Mouse (Mus musculus) E14TG2a.4 (cell line): Measurements from ENCODE around the gene Aes.

Experiments
- H3K27me3 ChIP-seq: 2 replicates; pipeline ENCODE4 v1.6.1; 2014; ENCODE audit warnings: low read length, control low read depth; ENCODE audit not compliant: insufficient read depth
- H3K36me3 ChIP-seq: 2 replicates; pipeline ENCODE4 v1.6.1; 2014; ENCODE audit warnings: low read length, control low read depth; ENCODE audit not compliant: insufficient read depth
- H3K4me1 ChIP-seq: replicated peaks from 2 replicates; pipeline ENCODE4 v1.6.1; 2014; ENCODE audit warnings: low read depth, low read length, control low read depth
- H3K4me3 ChIP-seq: replicated peaks from 2 replicates; pipeline ENCODE4 v1.5.1; 2014; ENCODE audit warnings: mild to moderate bottlenecking, low read length
- H3K9me3 ChIP-seq: 2 replicates; pipeline ENCODE4 v1.6.1; 2014; ENCODE audit warnings: low read length, control low read depth
- CTCF ChIP-seq: conservative IDR thresholded peaks from 2 replicates; pipeline ENCODE4 v1.5.1; 2014; ENCODE audit warnings: low read length
- NANOG ChIP-seq: IDR thresholded peaks from 2 replicates; pipeline ENCODE4 v1.6.1; 2014; ENCODE audit warnings: borderline replicate concordance, low read length, mixed read lengths
- POU5F1 ChIP-seq: IDR thresholded peaks from 2 replicates; pipeline ENCODE4 v1.6.1; 2014; ENCODE audit warnings: low read length, borderline replicate concordance

Aes gene

DNA sequence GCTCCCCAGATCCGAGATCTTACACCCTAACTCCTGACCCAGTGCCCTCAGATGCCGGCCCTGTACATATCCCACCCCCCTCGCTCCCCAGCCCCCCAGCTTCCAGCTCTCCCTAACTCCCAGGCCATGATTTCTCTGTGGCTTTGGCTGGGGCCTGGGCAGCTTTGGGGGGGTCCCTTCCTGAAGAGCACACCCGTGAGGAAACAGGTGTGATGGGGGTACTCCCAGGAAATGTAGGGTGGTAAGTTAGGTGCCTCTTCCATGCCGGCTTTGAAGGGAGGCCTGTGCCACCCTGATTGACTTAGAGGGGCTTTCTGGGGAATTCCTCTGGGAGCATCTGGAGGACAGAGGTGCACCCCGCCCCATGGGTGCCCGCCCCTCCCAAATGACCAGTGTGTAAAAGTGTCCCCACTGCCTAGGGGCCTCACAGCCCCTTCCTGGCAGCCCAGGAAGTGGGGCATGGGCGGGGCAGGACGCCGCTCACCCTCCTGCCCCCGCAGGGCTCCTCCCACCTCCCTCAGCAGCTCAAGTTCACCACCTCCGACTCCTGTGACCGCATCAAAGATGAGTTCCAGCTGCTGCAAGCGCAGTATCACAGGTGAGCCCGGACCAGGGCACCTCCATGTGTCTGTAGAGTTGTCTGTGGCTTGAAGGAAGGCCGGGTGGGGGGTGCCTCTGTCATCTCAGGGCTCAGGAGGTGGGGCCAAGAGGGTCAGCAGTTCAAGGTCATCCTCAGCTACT, 1.6 kb downstream of the Aes start:
- Histone ChIP-seq H3K4me3 (peak overlapping the region; percentile 87), H3K36me3 (peaks cover 39% of the 10 kb centered on the region), H3K4me1 (peaks cover 80% of the 10 kb centered on the region), H3K9me3 (no peaks in the 10 kb centered on the region), H3K27me3 (no peaks in the 10 kb centered on the region)
- TF ChIP-seq NANOG: no peak
- no peak for TF ChIP-seq POU5F1
- no peak for TF ChIP-seq CTCF

DNA sequence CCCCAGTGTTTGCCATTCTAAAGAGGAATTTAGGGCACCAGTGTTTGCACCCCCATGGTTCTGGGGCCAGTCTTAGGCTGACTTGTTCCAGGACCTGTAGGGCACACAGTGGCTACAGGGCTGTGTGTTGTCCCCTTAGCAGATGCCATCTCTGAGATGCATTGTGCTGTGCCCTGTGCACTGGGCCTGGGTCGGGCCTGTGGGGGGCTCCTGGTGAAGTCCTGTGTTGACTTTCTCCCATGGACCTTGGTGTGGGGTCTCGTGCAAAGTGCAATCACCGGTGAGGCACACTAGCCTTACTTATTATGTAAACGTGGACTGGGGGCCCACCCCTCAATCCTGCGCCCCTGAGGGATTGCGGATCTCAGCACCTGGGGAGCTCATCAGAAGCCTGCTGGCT, 3.1 kb downstream of the Aes start:
- Histone ChIP-seq H3K27me3 (peaks cover 9% of the 10 kb centered on the region), H3K9me3 (no peaks in the 10 kb centered on the region), H3K36me3 (peaks cover 55% of the 10 kb centered on the region), H3K4me1 (peaks cover 80% of the 10 kb centered on the region), H3K4me3 (peak overlapping the region; percentile 17; the same call in 1 of the 2 replicates)
- TF ChIP-seq NANOG: no peak
- TF ChIP-seq POU5F1: no peak
- no peak for TF ChIP-seq CTCF

DNA sequence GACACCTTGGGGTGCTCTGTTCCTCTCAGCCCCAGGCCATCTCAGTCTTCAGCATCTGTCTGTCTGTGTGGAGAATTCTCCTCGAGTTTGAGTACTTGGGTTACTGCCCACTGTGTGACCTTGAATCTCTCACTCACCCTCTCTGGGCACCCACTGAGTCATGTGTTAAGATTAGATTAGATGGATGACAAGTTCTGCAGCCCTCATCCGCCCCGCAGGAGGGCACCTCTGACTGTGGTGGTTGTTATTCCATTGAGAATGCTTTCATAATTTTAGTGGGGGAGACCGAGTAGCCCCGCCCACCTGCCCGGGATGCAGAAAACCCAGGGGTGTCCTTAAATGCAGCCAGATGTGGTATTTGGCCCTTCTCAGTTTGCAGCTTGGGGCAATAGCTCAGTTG, 4.2 kb downstream of the Aes start:
- Histone ChIP-seq H3K4me3 (peak overlapping the region; percentile 75), H3K4me1 (peaks cover 80% of the 10 kb centered on the region), H3K9me3 (no peaks in the 10 kb centered on the region), H3K36me3 (peaks cover 59% of the 10 kb centered on the region), H3K27me3 (peaks cover 18% of the 10 kb centered on the region)
- no peak for TF ChIP-seq CTCF
- no peak for TF ChIP-seq NANOG
- TF ChIP-seq POU5F1: no peak

DNA sequence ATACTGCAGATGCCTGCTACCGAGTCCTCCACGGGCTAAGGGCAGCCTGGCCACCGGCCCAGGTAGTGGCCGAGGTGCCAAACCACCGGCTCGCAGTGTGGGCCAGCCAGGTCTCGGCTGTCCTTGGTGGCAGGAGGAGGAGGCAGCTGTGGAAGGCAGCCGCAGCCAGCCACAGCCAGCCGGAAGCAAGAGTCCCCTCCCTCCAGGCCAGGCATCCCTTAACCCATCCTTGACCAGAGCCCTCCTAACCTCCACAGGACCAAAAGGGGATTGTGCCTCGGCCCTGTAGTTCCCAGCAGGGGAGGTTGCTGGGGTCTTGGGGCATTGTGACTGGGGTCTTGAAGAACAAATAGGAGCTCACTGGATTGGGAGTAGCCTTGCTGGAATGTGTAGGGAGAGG, 4.9 kb downstream of the Aes start:
- peaks cover 59% of the 10 kb centered on the region for H3K36me3 ChIP-seq
- no peak for TF ChIP-seq CTCF
- no peak for TF ChIP-seq NANOG
- no peak for TF ChIP-seq POU5F1
- H3K9me3 ChIP-seq: no peaks in the 10 kb centered on the region
- H3K27me3 ChIP-seq: peaks cover 24% of the 10 kb centered on the region
- H3K4me3 ChIP-seq: peak overlapping the region; percentile 75
- H3K4me1 ChIP-seq: peaks cover 81% of the 10 kb centered on the region

DNA sequence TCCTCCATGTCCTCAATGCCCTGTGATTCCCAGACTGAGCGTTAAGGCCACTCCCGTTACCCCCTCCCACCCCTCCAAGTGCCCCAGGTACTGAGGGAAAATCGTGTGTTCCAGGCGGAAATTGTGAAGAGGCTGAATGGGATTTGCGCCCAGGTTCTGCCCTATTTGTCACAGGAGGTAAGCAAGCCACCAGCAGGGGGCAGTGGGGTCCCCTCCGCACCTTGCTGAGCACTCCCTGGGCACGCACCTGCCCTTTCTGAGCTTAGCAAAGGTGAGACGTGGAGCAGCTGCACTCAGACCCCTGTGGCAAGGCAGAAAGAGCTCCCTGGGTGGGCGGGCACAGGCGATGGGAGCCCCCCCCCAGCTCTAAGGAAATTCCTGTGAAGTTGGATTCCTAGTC, 5.4 kb downstream of the Aes start:
- H3K9me3 ChIP-seq: no peaks in the 10 kb centered on the region
- peak overlapping the region; percentile 75 for H3K4me3 ChIP-seq
- H3K36me3 ChIP-seq: peaks cover 59% of the 10 kb centered on the region
- H3K4me1 ChIP-seq: peaks cover 86% of the 10 kb centered on the region
- peaks cover 29% of the 10 kb centered on the region for H3K27me3 ChIP-seq
- TF ChIP-seq CTCF (peak; percentile 61), NANOG (no peak), POU5F1 (no peak)

DNA sequence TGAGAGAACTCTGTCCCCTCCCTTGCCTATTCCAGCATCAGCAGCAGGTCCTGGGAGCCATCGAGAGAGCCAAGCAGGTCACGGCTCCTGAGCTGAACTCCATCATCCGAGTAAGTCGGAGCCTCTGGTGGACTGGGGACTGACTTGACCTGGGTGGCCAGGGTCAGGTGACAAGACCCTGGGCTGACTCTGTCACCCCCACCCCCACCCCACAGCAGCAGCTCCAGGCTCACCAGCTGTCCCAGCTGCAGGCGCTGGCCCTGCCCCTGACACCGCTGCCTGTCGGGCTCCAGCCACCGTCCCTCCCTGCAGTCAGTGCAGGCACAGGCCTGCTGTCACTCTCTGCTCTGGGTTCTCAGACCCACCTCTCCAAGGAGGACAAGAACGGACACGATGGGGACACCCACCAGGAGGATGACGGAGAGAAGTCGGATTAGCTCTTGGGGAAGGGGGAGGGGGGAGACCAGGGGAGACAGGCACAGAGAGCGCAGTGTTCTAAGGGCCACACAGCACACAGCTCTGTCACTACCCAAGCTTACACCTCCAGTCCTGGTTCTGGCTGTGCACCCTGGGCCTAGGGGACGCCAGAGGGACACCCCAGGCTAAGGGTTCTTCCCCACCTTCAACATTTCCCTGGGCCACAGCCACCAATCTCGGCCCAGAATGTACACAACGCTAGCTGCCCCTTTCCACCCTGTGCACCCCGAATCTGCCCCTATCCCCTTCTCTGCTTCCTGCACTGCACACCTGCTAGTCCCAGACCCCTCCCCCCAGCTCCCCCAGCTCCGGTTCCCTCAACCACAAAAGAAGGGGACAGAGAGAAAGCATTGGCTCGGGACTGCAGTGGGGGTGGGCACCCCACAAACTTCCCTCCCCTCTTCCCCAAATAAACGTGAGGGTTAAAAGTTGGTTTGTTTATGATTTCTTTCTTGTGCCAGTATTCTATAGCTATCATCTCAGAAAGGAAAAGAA, 6.3 kb downstream of the Aes start:
- Histone ChIP-seq H3K4me1 (peaks cover 89% of the 10 kb centered on the region), H3K9me3 (no peaks in the 10 kb centered on the region), H3K27me3 (peaks cover 34% of the 10 kb centered on the region), H3K4me3 (peak overlapping the region; percentile 75), H3K36me3 (peaks cover 59% of the 10 kb centered on the region)
- no peak for TF ChIP-seq CTCF
- TF ChIP-seq POU5F1: no peak
- no peak for TF ChIP-seq NANOG

DNA sequence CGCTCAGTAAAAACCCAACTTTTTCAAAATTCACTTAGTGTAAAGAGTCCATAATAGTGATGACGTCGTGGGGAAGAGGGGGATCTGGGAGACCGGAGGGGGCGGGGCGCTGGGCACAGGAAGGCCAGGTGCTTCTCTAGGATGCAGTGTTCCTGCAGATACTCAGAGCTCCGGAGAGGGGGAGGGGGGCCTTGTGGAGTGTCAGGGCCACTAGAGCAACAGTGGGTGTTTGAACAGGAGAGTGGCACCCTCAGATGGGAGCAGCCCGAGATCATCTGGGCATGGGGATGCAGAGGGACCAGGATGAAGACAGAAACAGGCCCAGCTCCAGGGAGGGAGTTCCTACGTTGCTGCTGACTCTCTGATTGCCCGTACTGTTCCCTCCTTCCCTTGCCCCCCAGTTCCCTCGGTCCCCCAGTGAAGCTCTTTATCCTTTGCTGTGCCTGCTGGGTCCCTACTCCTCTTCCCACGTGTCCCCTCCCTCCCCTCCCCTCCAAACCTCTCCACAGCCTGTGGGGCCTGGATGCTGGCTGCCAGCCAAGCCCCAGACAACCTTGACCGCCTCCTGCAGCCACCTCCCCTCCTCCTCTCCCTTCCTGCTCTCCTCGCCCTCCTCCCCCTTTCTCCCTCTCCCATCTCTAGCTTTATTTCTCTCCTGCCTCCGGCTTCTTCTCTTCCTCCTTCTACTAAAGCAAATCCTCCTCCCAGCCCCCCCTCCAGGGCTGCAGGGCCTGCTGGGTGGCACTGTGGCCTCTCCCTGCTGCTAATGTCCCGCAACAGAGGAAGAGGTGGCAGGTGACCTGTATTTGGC, 9.3 kb downstream of the Aes start:
- no peak overlapping the region for H3K4me3 ChIP-seq
- peaks cover 53% of the 10 kb centered on the region for H3K27me3 ChIP-seq
- peaks cover 36% of the 10 kb centered on the region for H3K36me3 ChIP-seq
- peaks cover 83% of the 10 kb centered on the region for H3K4me1 ChIP-seq
- no peaks in the 10 kb centered on the region for H3K9me3 ChIP-seq
- TF ChIP-seq CTCF (no peak), NANOG (no peak)
